Mouse (Mus musculus): ENCODE results near the gene Snd1. TPM values are rescaled to one million over a fixed set of nuclear protein-coding genes. Genes with fewer than 3 reads are reported as not detected.
A peak's percentile ranks its signal among the peaks of the same experiment; 100 is the strongest.

Snd1 gene
- total RNA-seq, 2 experiments from 2014 or later, result 110 to 112 TPM

- TF ChIP-seq CTCF (conservative IDR thresholded peaks at IDR 0.05), result no peak
- Histone ChIP-seq H3K4me3 (no peak overlapping the region), H3K27ac (no peak overlapping the region)
- no peak for DNase-seq (ENCODE audit: low spot score in 2 of 2)
Observed at GRCm38 (mm10) chr6:28470017-28470602, 4.8 kb upstream of the Snd1 start.

GRCm38 (mm10) chr6:28470621-28471020 is 4.3 kb upstream of the Snd1 start:
- H3K4me3 ChIP-seq, result no peak overlapping the region
- no peak for DNase-seq (ENCODE audit: low spot score in 2 of 2)
- no peak overlapping the region for H3K27ac ChIP-seq
- TF ChIP-seq CTCF (conservative IDR thresholded peaks at IDR 0.05), result no peak

GRCm38 (mm10) chr6:28471284-28472035 is 3.5 kb upstream of the Snd1 start:
- H3K4me3 ChIP-seq, result no peak overlapping the region
- DNase-seq (ENCODE audit: low spot score in 2 of 2), result no peak
- no peak overlapping the region for H3K27ac ChIP-seq
- no peak for TF ChIP-seq CTCF (conservative IDR thresholded peaks at IDR 0.05)

- no peak for TF ChIP-seq CTCF (conservative IDR thresholded peaks at IDR 0.05)
- Histone ChIP-seq H3K27ac (no peak overlapping the region), H3K4me3 (no peak overlapping the region)
- DNase-seq (ENCODE audit: low spot score in 2 of 2), result no peak
Observed at GRCm38 (mm10) chr6:28474211-28474610, 728 bp upstream of the Snd1 start.

- TF ChIP-seq CTCF (conservative IDR thresholded peaks at IDR 0.05), result no peak; the same call in none of the 2 replicates
- peak overlapping the region; percentile 81 for H3K4me3 ChIP-seq
- peak; percentile 97 to 100 for DNase-seq (ENCODE audit: low spot score in 2 of 2)
- H3K27ac ChIP-seq, result peak overlapping the region; percentile 87
Observed at GRCm38 (mm10) chr6:28479865-28480751, 5.2 kb downstream of the Snd1 start.

- Histone ChIP-seq H3K4me3 (peak overlapping the region; percentile 81), H3K27ac (peak overlapping the region; percentile 87)
- no peak for TF ChIP-seq CTCF (conservative IDR thresholded peaks at IDR 0.05)
- DNase-seq (ENCODE audit: low spot score in 2 of 2), result no peak
Observed at GRCm38 (mm10) chr6:28480752-28481492, 6.0 kb downstream of the Snd1 start.

- DNase-seq (ENCODE audit: low spot score in 2 of 2), result no peak
- no peak overlapping the region for H3K4me3 ChIP-seq
- no peak overlapping the region for H3K27ac ChIP-seq
- TF ChIP-seq CTCF (conservative IDR thresholded peaks at IDR 0.05), result no peak
Observed at GRCm38 (mm10) chr6:28482711-28483315, 7.9 kb downstream of the Snd1 start.

GRCm38 (mm10) chr6:28486008-28486407 is 11.1 kb downstream of the Snd1 start:
- no peak overlapping the region for H3K4me3 ChIP-seq
- peak overlapping the region; percentile 68; the same call in 1 of the 2 replicates for H3K27ac ChIP-seq
- DNase-seq (ENCODE audit: low spot score in 2 of 2), result no peak
- TF ChIP-seq CTCF (conservative IDR thresholded peaks at IDR 0.05), result no peak

GRCm38 (mm10) chr6:28486471-28486870 is 11.5 kb downstream of the Snd1 start:
- no peak overlapping the region for H3K4me3 ChIP-seq
- TF ChIP-seq CTCF (conservative IDR thresholded peaks at IDR 0.05), result no peak
- DNase-seq (ENCODE audit: low spot score in 2 of 2), result peak; percentile 23 to 68
- H3K27ac ChIP-seq, result peak overlapping the region; percentile 68; the same call in 1 of the 2 replicates

GRCm38 (mm10) chr6:28486905-28487304 is 12.0 kb downstream of the Snd1 start:
- TF ChIP-seq CTCF (conservative IDR thresholded peaks at IDR 0.05), result no peak
- DNase-seq (ENCODE audit: low spot score in 2 of 2), result no peak
- no peak overlapping the region for H3K4me3 ChIP-seq
- H3K27ac ChIP-seq, result peak overlapping the region; percentile 29; the same call in 1 of the 2 replicates

- DNase-seq (ENCODE audit: low spot score in 2 of 2), result no peak
- Histone ChIP-seq H3K27ac (0 out of 2 replicates have a peak overlapping the region, but pooled peaks have one; percentile 28), H3K4me3 (no peak overlapping the region)
- no peak for TF ChIP-seq CTCF (conservative IDR thresholded peaks at IDR 0.05)
Observed at GRCm38 (mm10) chr6:28488204-28488851, 13.4 kb downstream of the Snd1 start.
